Mouse (Mus musculus) hindbrain, postnatal 0 days (tissue): Measurements from ENCODE around the gene Abcb8. TPM values are rescaled to one million over a fixed set of nuclear protein-coding genes. Genes with fewer than 3 reads are reported as not detected.

Experiments used
- ATAC-seq: fragments of 200-750 bp; cut with Nextera tagmentation; 2 replicates; pipeline ENCODE4 v1.8.0; 2017; ENCODE audit warnings: mild to moderate bottlenecking, moderate TSS enrichment, moderate library complexity
- DNase-seq: peaks from one replicate; pipeline ENCODE4 v3.0.0-alpha.2; 2015; ENCODE audit warnings: low spot score
- H3K27ac ChIP-seq: fragments of 300-500 bp; sonication (generic); 2 replicates; pipeline ENCODE4 v1.5.1; 2014; ENCODE audit warnings: mild to moderate bottlenecking
- H3K27me3 ChIP-seq: fragments of 300-500 bp; sonication (generic); 2 replicates; pipeline ENCODE4 v1.6.1; 2014; ENCODE audit warnings: low read length, mixed read lengths; ENCODE audit not compliant: insufficient read depth
- H3K36me3 ChIP-seq: fragments of 300-500 bp; sonication (generic); 2 replicates; pipeline ENCODE4 v1.6.1; 2014; ENCODE audit warnings: low read length, mixed read lengths; ENCODE audit not compliant: insufficient read depth
- H3K4me1 ChIP-seq: fragments of 300-500 bp; sonication (generic); 2 replicates; pipeline ENCODE4 v1.6.1; 2014; ENCODE audit warnings: antibody characterized with exemption, low read length, mixed read lengths; ENCODE audit not compliant: insufficient read depth
- H3K4me2 ChIP-seq: fragments of 300-500 bp; sonication (generic); 2 replicates; pipeline ENCODE4 v1.6.1; 2014; ENCODE audit warnings: low read depth, mild to moderate bottlenecking, low read length, moderate library complexity, mixed read lengths
- H3K4me3 ChIP-seq: fragments of 300-500 bp; sonication (generic); 2 replicates; pipeline ENCODE4 v1.5.1; 2014; ENCODE audit warnings: low read length
- H3K9ac ChIP-seq: fragments of 300-500 bp; sonication (generic); replicated peaks from 2 replicates; pipeline ENCODE4 v1.6.1; 2014; ENCODE audit warnings: mild to moderate bottlenecking, low read length, moderate library complexity, mixed read lengths
- H3K9me3 ChIP-seq: fragments of 300-500 bp; sonication (generic); 2 replicates; pipeline ENCODE4 v1.6.1; 2016; ENCODE audit warnings: low read length, mixed read lengths
- CTCF ChIP-seq: IDR thresholded peaks from 2 replicates; pipeline ENCODE4 v1.5.1; 2016; ENCODE audit warnings: antibody characterized with exemption, control low read depth, low read depth
- WGBS: fragments of 180-500 bp; shearing (Covaris S2); extraction: QIAGEN DNeasy Blood & Tissue Kit; methylation state at CpG from one replicate; pipeline ENCODE4 v1.1.7; 2014; 5-methylcytosine and 5-hydroxymethylcytosine counted together
- polyA plus RNA-seq: library from polyadenylated mRNA; unstranded; fragments of >200 nt; fragmentation: Nextera tagmentation; extraction: Ambion mirVana; gene quantifications from 2 replicates; pipeline ENCODE4 v1.2.1, GENCODE M21; 2015
- total RNA-seq: library from RNA; depleted of rRNA; stranded (reverse); fragments of >200 nt; gene quantifications from 2 replicates; pipeline ENCODE4 v1.2.3, GENCODE M21; 2014

The Abcb8 gene
- total and polyA plus RNA-seq, 2 experiments from 2014 or later: 43.5 to 90.6 TPM

DNA sequence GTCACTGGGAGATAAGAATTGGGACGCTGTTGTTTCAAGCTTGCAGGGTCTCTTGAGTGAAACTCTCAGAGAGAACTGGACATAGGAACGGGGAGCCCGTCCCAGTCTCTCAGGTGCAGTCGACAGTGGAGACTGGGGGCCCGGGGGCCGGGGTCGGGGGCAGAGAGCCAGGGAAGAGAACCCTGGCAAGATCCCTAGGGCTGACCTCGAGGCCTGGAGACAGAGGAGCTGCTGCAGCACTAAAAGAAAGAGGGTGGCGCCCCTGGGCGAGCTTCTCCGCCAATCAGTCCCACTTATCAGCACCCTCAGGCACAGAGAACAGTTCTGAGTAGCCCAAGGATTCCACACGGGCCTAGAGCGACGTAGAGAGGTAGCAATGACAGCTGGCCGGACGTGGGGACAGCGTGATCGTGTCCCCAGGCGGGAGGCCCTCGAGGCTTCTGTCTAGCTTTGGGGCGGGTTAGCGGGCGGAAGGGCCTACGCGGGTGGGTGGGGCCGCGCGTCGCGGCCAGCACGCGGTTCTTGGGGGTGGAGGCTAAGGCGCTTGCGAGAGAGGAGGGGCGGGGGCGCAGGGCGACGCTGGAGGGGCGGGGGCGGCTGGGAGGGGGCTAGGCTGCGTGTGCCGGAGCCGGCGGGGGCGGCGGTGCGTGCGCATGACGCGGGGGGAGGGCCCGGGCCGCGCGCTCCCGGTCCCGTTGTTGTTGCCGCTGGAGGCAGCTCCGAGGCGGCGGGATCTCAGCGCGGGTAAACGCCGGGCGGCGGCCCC is 58.0 kb downstream of the Abcb8 start:
- WGBS: 2% methylated on average over 30 of the region's 66 CpGs
- Histone ChIP-seq H3K4me1 (peaks cover 37% of the 10 kb centered on the region), H3K9ac (peak overlapping the region; percentile 92), H3K36me3 (no peaks in the 10 kb centered on the region), H3K27me3 (no peaks in the 10 kb centered on the region), H3K9me3 (no peaks in the 10 kb centered on the region), H3K4me2 (peak overlapping the region; percentile 98), H3K27ac (peak overlapping the region; percentile 90), H3K4me3 (peak overlapping the region; percentile 87)
- no peak for TF ChIP-seq CTCF
- ATAC-seq (peak; percentile 78), DNase-seq (peak; percentile 94)

GRCm38 (mm10) chr5:24452030-24452690 is 58.7 kb downstream of the Abcb8 start, which contains the start of gene Agap3:
Gene Agap3, plus strand, starts transcription at chr5:24452177.
- Histone ChIP-seq H3K9ac (peak within 1 kb of the TSS; percentile 92), H3K9me3 (no peaks in the 10 kb centered on the region), H3K4me1 (peaks cover 38% of the 10 kb centered on the region), H3K4me2 (peak within 1 kb of the TSS; percentile 98), H3K36me3 (no peaks in the 10 kb centered on the region), H3K27ac (peak within 1 kb of the TSS; percentile 90), H3K4me3 (peak within 1 kb of the TSS; percentile 87), H3K27me3 (no peaks in the 10 kb centered on the region)
- peak; percentile 2 for ATAC-seq
- peak; percentile 67 for DNase-seq
- no peak for TF ChIP-seq CTCF
- WGBS: 2% methylated on average over 63 of the region's 85 CpGs

DNA sequence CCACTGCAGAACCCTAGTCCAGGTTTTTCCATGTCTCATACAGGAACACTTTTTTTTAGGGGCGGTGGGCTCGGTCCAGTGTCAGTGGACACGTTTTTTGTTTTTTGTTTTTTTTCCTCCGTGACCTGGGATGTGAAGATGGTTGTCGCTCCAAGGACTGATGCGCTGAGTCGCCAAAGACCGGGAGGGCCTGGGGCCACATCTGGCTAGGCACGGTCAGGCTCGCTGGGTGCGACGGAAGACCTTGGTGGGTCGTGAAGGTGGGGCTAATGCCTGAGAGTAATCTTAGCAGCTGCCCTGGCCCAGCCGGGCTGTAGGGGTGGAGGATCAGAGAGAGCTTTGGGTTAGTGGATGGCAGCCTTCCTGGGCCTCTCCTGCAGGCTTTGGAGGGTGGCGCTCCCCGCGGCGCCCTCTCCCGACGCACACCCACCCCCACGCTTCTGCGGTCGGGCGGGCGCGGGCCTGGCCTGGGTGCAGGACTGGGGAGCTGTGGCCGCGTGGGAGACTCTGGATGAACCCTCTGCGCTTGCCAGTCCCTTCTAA is 59.3 kb downstream of the Abcb8 start:
- H3K9ac ChIP-seq: peak overlapping the region; percentile 92
- no peaks in the 10 kb centered on the region for H3K9me3 ChIP-seq
- no peaks in the 10 kb centered on the region for H3K36me3 ChIP-seq
- H3K27ac ChIP-seq: peak overlapping the region; percentile 90
- ATAC-seq (no peak; the same call in 1 of the 2 replicates), DNase-seq (no peak)
- WGBS: under 1% methylated on average over 29 of the region's 29 CpGs
- no peak; the same call in 1 of the 2 replicates for TF ChIP-seq CTCF
- peak overlapping the region; percentile 98 for H3K4me2 ChIP-seq
- H3K27me3 ChIP-seq: no peaks in the 10 kb centered on the region
- peak overlapping the region; percentile 87 for H3K4me3 ChIP-seq
- H3K4me1 ChIP-seq: peaks cover 38% of the 10 kb centered on the region

GRCm38 (mm10) chr5:24453283-24453984 is 60.0 kb downstream of the Abcb8 start:
- WGBS: 5% methylated on average over 5 of the region's 5 CpGs
- peak; percentile 70 for DNase-seq
- H3K27ac ChIP-seq: peak overlapping the region; percentile 90
- H3K9me3 ChIP-seq: no peaks in the 10 kb centered on the region
- H3K4me1 ChIP-seq: peaks cover 38% of the 10 kb centered on the region
- peak overlapping the region; percentile 87 for H3K4me3 ChIP-seq
- H3K27me3 ChIP-seq: no peaks in the 10 kb centered on the region
- no peak for ATAC-seq
- 0 out of 2 replicates have a peak, but pooled peaks have one; percentile 11 for TF ChIP-seq CTCF
- no peaks in the 10 kb centered on the region for H3K36me3 ChIP-seq
- peak overlapping the region; percentile 92 for H3K9ac ChIP-seq
- peak overlapping the region; percentile 98 for H3K4me2 ChIP-seq

DNA sequence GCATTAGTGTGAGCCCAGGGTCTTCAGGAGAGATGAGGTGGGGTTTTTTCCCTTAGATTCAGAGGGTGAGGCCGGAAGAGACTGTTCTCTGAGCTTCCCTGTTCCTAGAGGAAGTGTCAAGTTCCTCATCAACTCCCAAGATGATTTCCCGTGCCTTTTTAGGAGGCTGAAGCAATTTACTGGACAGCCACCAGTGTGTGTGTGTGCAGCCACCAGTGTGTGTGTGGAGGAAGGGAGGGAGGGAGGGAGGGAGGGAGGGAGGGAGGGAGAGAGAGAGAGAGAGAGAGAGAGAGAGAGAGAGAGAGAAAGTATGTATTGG is 60.5 kb downstream of the Abcb8 start:
- no peaks in the 10 kb centered on the region for H3K27me3 ChIP-seq

DNA sequence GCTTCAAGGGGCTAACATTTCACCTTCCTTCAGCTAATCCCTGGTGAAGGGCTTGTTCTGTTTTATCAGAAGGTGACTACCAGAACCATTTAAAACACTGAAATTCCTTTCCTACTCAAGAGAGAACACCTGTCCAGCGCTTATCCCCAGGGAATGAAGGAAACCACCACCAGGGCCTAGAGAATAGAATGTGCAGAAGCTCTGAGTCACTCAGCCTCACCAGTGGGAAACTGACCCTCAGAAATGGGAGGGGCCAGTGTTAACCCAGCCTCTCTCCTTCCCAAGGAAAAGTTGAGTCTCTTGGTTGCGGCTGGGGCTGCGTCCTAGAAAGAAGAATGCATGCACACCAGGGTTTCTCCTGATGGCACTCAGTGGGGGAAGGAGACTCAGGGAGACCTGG is 61.6 kb downstream of the Abcb8 start:
- Histone ChIP-seq H3K4me1 (peaks cover 38% of the 10 kb centered on the region), H3K4me2 (peak overlapping the region; percentile 98), H3K27me3 (no peaks in the 10 kb centered on the region), H3K9ac (no peak overlapping the region), H3K36me3 (no peaks in the 10 kb centered on the region), H3K9me3 (no peaks in the 10 kb centered on the region), H3K4me3 (no peak overlapping the region), H3K27ac (no peak overlapping the region)
- DNase-seq (no peak), ATAC-seq (no peak)
- no peak for TF ChIP-seq CTCF
- WGBS: 60% methylated on average over 3 of the region's 3 CpGs

More for the DNA sequence above, 60.5 kb downstream of the Abcb8 start:
- H3K36me3 ChIP-seq: no peaks in the 10 kb centered on the region
- TF ChIP-seq CTCF: no peak
- H3K4me2 ChIP-seq: peak overlapping the region; percentile 98
- peak overlapping the region; percentile 90 for H3K27ac ChIP-seq
- ATAC-seq (no peak), DNase-seq (no peak)
- WGBS: 5% methylated on average over 2 of the region's 2 CpGs
- H3K4me3 ChIP-seq: peak overlapping the region; percentile 87
- peaks cover 38% of the 10 kb centered on the region for H3K4me1 ChIP-seq
- no peaks in the 10 kb centered on the region for H3K9me3 ChIP-seq
- peak overlapping the region; percentile 92; the same call in 1 of the 2 replicates for H3K9ac ChIP-seq
